Mouse (Mus musculus) granulocyte monocyte progenitor cell, adult 5-6 weeks (primary cell): ENCODE results near the gene Acaa1b. TPM values are rescaled to one million over a fixed set of nuclear protein-coding genes. Genes with fewer than 3 reads are reported as not detected.

Source experiments
- ATAC-seq: replicated peaks from 2 replicates; pipeline ENCODE4 v1.8.0; 2016; ENCODE audit warnings: mild to moderate bottlenecking, moderate TSS enrichment, inconsistent platforms; ENCODE audit not compliant: poor library complexity, severe bottlenecking
- total RNA-seq, 2 experiments: library from RNA; stranded (forward) in 1 of 2; stranded (reverse) in 1 of 2; fragments of 200-712, 200-1000 nt in 1 of 2; fragments of >200 nt in 1 of 2; fragmentation: Nextera tagmentation in 1 of 2; gene quantifications; 2 replicates each; pipeline ENCODE4 v1.2.3; 2014 to 2017

The Acaa1b gene
- total RNA-seq, 2 experiments from 2014 or later: not detected

GRCm38 (mm10) chr9:119145137-119145536, 11.8 kb downstream of the Acaa1b start:
- no peak for ATAC-seq

DNA sequence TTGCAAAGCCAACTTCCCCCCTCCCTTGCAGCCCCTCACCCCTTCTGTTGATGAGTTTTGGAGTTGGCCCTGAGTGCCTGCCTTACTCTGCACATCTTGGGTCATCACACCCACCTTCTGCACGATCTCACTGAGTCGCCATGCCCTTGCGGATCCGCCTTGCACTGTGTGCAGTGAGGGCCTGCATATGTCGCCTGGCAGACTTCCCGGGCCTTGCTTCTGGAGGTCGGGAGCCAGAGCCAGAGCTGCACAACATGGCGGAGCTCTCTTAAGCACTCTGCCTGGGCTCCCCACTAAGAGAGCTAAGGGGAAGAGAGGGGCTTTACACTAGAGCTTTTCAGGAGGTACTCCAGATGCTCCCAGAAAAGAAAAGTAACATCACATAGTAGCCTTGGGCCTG, 12.2 kb downstream of the Acaa1b start:
- ATAC-seq: no peak

DNA sequence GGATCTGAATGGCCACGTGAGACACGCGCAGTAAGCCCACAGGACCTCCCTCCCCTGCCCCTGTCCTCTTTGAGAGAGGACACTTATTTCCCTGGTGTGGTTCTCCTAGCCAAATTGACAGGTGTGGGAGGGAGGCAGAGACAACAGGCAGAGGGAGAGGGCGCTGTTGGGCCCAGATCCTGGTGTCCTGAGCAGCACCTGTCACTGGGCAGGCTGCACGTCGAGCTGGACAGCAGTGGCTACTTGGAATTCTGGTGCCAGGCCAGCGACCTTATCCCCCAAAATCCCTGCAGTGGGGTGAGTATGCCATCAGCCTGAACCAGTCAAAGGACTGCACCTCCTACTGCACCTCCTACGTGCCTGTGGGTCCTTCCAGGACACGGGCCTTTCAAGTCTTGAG, 13.5 kb downstream of the Acaa1b start:
- no peak for ATAC-seq

GRCm38 (mm10) chr9:119142066-119142465, 14.8 kb downstream of the Acaa1b start:
- ATAC-seq: no peak

DNA sequence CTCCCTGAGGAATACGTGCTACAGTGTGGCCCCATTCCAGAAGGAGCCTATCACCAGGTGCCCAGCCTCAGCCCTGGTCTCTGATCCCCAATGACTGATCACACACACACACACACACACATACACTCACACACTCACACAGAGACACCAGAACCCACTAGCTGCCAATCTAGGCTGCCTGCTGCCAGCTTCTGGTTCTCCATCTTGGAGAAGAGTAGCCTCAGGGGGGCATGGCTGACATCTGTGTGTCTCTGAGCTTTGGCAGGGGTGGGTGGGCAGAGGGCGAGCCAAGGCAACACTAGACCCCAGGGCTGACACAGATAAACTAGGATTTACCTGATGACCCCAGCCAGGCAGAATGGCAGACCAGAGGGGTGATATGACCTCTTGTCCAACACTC, 18.1 kb downstream of the Acaa1b start:
- no peak for ATAC-seq

DNA sequence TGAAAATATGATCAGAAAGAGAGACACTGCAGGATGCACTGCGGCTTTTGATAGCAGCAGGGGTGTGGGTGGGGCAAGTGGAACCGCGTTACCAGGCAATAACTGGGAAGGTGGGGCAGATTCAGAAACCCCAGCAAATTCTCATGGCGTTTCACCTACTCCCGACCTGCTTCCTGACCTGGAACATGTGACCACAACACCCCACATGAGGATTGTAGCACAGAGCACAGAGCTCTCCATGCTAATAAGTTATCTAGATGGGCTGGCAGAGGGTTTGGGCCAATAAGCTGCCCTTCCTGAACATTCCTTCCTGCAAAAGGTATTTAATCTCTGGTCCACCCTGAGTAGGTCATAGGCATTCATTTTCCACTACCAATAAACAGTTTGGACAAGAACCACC, 26.2 kb downstream of the Acaa1b start:
- ATAC-seq: no peak

GRCm38 (mm10) chr9:119128436-119129181, 28.3 kb downstream of the Acaa1b start:
- ATAC-seq: no peak

DNA sequence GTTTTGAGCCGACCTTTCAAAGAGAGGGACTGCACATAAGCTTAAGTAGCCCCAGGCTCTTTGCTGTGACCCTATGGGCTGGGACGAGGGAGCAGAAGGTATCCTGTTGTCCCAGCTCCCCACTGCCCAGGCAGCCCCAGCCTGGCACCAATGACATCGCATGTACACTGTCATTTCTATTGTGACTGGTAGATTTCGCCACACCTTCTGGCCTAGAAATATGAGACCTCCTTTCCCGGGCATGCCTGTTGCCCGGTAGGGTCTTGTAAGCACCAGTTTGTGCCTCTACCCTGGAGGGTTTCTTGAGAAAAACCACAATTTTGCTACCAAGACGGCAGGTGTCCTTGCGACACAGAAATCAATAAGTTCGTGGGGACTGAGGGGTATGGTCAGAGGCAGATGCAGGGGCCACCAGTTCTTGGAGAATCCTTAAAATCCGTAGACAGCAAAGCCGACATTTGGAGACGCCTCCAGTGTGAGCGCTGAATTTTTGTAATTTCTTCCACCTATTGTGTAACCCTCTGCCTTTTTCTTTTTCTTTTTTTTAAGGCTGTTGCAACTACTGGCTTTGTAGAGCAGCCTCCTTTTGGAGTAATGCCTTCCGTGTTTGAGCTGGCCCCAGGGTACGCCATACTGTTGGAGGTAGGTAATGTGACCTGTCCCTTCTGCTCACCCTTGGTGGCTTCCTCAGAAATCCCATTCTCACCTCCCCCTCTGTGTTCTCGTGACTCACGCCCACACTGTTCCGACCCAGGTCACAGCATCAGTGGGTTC, 34.1 kb downstream of the Acaa1b start:
- ATAC-seq: peak; percentile 79

- no peak for ATAC-seq
These were observed 36.7 kb downstream of the Acaa1b start for GRCm38 (mm10) chr9:119120168-119120560.

DNA sequence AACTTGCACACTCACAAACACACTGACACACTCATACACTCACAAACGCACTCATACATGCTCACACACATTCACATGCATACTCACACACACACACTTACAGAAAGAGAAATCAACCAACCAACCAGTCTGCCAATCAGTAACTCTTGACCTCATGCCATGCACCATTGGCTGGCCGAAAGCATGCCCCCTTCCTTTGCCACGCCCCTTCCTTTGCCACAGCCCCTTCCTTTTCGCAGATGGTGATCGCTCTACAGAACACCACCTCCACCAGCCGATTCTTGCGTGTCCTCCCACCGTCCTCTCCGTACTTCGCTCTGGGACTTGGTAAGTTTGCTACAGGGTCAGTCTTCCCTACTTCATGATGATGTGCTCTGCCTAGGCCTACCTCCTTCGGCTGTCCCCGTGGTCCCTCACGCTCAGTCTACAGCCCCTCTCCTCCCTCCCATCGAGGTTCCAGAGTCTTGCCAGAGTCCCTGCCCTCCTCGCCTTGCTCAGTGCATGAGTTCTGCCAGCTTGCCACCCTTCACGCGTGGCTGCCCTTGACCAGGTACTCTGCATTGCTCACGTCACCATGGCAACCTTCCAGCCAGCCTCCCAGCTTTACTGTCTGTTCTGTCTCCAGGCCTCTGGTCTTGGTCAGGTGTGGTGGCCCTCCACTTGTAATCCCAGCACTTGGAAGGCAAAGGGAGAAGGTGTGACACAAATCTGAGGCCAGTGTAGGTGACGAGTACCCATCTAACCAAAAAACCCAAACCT, 37.3 kb downstream of the Acaa1b start:
- no peak for ATAC-seq

DNA sequence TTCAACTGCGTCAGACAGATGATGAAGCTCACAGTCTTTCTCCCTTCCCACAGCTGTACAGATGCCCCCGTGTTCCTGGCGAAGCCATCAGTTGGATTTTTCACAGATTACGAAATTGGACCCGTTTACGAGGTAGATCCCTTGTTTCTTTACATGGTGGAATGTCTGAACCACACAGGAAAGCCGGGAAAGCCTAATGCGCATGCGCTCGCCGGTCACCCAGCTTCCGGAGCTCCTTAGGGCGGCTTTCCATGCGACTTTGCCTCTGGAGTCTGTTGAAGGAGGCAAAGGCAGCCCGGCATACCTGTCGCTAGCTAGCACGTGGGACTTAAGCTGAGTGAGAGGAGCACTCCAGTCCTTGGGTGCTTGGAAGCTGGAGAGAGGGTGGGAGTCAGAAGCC, 42.0 kb downstream of the Acaa1b start:
- ATAC-seq: no peak

- no peak for ATAC-seq
These were observed 46.3 kb downstream of the Acaa1b start for GRCm38 (mm10) chr9:119110640-119111039.

GRCm38 (mm10) chr9:119109685-119110353, 47.1 kb downstream of the Acaa1b start:
- no peak for ATAC-seq

DNA sequence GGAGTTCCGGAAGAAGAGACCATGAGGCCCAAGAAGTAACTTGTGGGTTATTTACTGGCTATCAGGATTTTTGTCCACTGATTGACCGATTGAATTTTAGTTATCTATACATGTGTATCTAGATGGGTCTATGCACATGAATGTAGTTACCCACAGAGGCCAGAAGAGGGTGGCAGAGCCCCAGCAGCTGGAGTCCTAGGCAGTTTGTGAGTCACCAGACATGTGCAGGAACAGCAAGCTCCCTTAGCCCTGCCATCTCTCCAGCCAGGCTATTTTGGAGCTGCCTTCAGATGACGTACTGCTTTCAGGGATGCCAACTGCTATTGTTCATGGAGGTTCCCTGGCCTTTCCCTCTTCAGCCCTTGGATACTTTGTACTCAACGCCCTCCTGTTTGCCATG, 49.3 kb downstream of the Acaa1b start:
- ATAC-seq: peak; percentile 71

- no peak for ATAC-seq
These were observed 54.1 kb downstream of the Acaa1b start for GRCm38 (mm10) chr9:119102783-119103113.

DNA sequence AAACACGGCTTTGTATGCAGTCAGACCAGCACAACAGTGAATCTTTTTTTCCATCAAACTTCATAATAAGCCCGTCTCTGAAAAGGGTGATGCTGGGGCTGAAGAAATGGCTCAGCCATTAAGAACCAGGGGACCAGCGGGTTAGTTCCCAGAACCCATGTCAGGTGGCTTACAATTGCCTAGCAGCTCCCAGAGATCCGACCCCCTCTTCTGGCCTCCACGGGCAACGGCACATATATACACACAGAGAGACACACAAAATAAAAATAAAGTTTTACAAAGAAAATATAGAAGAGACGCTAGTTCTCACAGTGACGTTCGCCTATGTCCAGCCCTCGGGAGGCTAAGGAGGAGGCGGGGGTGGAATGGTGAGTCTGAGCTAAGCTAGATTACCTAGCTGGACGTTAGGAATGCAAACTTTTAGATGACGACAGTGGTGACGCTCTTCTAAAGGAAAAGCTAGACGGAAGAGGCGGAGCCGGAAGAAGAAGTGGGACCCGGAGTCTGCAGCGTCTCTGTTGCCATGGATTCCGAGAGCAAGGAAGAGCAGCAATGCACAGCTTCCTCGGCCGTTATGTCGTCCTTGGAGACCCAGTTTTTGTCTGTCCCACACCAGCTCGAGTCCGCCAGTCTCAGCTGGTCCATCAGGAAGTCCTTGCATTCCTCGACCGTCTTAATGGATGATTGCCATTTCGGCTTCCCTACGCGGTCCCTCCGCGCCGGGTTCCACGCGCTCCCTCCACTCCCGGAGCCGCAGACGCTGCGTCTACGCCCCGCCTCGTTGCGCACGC, 54.7 kb downstream of the Acaa1b start, which contains the start of gene Dlec1:
Dlec1 (plus strand) TSS at position 487 of the 791 bp plus-strand sequence.
- peak; percentile 88 for ATAC-seq

- ATAC-seq: peak; percentile 34
These were observed 56.6 kb downstream of the Acaa1b start for GRCm38 (mm10) chr9:119100177-119100898.
